Mouse (Mus musculus) myocyte (in vitro differentiated cells): ENCODE measurements around the gene Clcn6. TPM values are rescaled to one million over a fixed set of nuclear protein-coding genes. Genes with fewer than 3 reads are reported as not detected.
"Not testable (repeated sequence)": the region's sequence is repeated elsewhere in the genome, so short reads cannot be mapped to it uniquely, and the experiment has no call there.

ENCODE experiments used
- H3K27me3 ChIP-seq: one replicate; pipeline ENCODE4 v1.6.1; 2011; ENCODE audit not compliant: control insufficient read depth, insufficient read depth, insufficient read length
- H3K36me3 ChIP-seq: one replicate; pipeline ENCODE4 v1.6.1; 2011; ENCODE audit not compliant: control insufficient read depth, insufficient read depth
- H3K4me2 ChIP-seq: one replicate; pipeline ENCODE4 v1.6.1; 2011; ENCODE audit warnings: low read depth, control low read depth
- H3K4me3 ChIP-seq: one replicate; pipeline ENCODE4 v1.5.1; 2011; ENCODE audit warnings: mild to moderate bottlenecking, control low read depth, moderate library complexity
- H3K79me2 ChIP-seq: one replicate; pipeline ENCODE4 v1.6.1; 2011; ENCODE audit not compliant: control insufficient read depth, insufficient read depth
- H3ac ChIP-seq: one replicate; pipeline ENCODE4 v1.6.1; 2011; ENCODE audit not compliant: control insufficient read depth, insufficient read length
- CEBPB ChIP-seq: IDR thresholded peaks from 2 replicates; pipeline ENCODE4 v1.6.1; 2011; ENCODE audit warnings: mild to moderate bottlenecking, moderate library complexity; ENCODE audit not compliant: poor library complexity, insufficient read depth, severe bottlenecking
- E2F4 ChIP-seq: IDR thresholded peaks from one replicate; pipeline ENCODE4 v1.6.1; 2011; ENCODE audit warnings: mild to moderate bottlenecking, control low read depth, moderate library complexity; ENCODE audit not compliant: insufficient read depth
- MAX ChIP-seq: IDR thresholded peaks from one replicate; pipeline ENCODE4 v1.6.1; 2011; ENCODE audit warnings: low read depth, mild to moderate bottlenecking, control low read depth
- MYOD1 ChIP-seq, 3 experiments: IDR thresholded peaks; one replicate each; pipeline ENCODE4 v1.6.1; 2011; ENCODE audit warnings: control low read depth in 2 of 3, low read depth in 2 of 3, mild to moderate bottlenecking in 2 of 3, moderate library complexity in 1 of 3; ENCODE audit not compliant: insufficient read length in 2 of 3, control insufficient read depth in 1 of 3
- MYOG ChIP-seq, 3 experiments: IDR thresholded peaks; one replicate each; pipeline ENCODE4 v1.6.1; 2011; ENCODE audit warnings: control low read depth in 2 of 3, low read depth in 2 of 3, mild to moderate bottlenecking in 2 of 3; ENCODE audit not compliant: insufficient read length in 2 of 3, control insufficient read depth in 1 of 3, insufficient read depth in 1 of 3
- POLR2A ChIP-seq: IDR thresholded peaks from one replicate; pipeline ENCODE4 v1.6.1; 2011; ENCODE audit warnings: low read depth, mild to moderate bottlenecking, control low read depth, moderate library complexity; ENCODE audit not compliant: insufficient read length
- POLR2AphosphoS2 ChIP-seq: IDR thresholded peaks from one replicate; pipeline ENCODE4 v1.6.1; 2011; ENCODE audit warnings: low read depth, control low read depth; ENCODE audit not compliant: insufficient read length
- REST ChIP-seq: IDR thresholded peaks from one replicate; pipeline ENCODE4 v1.6.1; 2011; ENCODE audit warnings: mild to moderate bottlenecking, control low read depth, moderate library complexity; ENCODE audit not compliant: insufficient read depth, insufficient read length
- SRF ChIP-seq: IDR thresholded peaks from one replicate; pipeline ENCODE4 v1.6.1; 2011; ENCODE audit warnings: low read depth; ENCODE audit not compliant: control insufficient read depth, insufficient read length
- TCF12 ChIP-seq: IDR thresholded peaks from one replicate; pipeline ENCODE4 v1.6.1; 2011; ENCODE audit warnings: mild to moderate bottlenecking, control low read depth; ENCODE audit not compliant: poor library complexity, insufficient read depth, severe bottlenecking
- TCF3 ChIP-seq: IDR thresholded peaks from one replicate; pipeline ENCODE4 v1.6.1; 2011; ENCODE audit warnings: low read depth, control low read depth; ENCODE audit not compliant: insufficient read length
- USF1 ChIP-seq: IDR thresholded peaks from one replicate; pipeline ENCODE4 v1.6.1; 2011; ENCODE audit warnings: low read depth, mild to moderate bottlenecking, control low read depth, moderate library complexity
- polyA plus RNA-seq: library from polyadenylated mRNA; unstranded; fragments of >200 nt; fragmentation: generic; extraction: Trizol; gene quantifications from one replicate; pipeline ENCODE4 v1.2.1, GENCODE M21; 2012; ENCODE audit warnings: missing spikeins

Gene Clcn6
- polyA plus RNA-seq, 1 experiment, result 19.6 TPM

- H3K4me3 ChIP-seq, result no peak overlapping the region
- no peaks in the 10 kb centered on the region for H3K79me2 ChIP-seq
- no peak for TF ChIP-seq TCF12
- no peak for TF ChIP-seq USF1
- TF ChIP-seq E2F4, result no peak
- no peak for TF ChIP-seq MAX
- TF ChIP-seq CEBPB, result no peak
- no peak for TF ChIP-seq MYOD1 (IDR thresholded peaks at IDR 0.05; ENCODE audit: control insufficient read depth in 1 of 3, insufficient read length in 2 of 3, low read depth in 2 of 3)
- TF ChIP-seq SRF, result no peak
- TF ChIP-seq REST, result no peak
- no peak for TF ChIP-seq POLR2AphosphoS2
- no peak for TF ChIP-seq TCF3
- H3K27me3 ChIP-seq, result no peaks in the 10 kb centered on the region
- no peak overlapping the region for H3ac ChIP-seq
- peaks cover 45% of the 10 kb centered on the region for H3K36me3 ChIP-seq
- no peak overlapping the region for H3K4me2 ChIP-seq
Observed at GRCm38 (mm10) chr4:148051886-148052285, 13.3 kb upstream of the Clcn6 start.

- Histone ChIP-seq H3K36me3 (peaks cover 45% of the 10 kb centered on the region), H3K27me3 (no peaks in the 10 kb centered on the region), H3K4me3 (no peak overlapping the region), H3K79me2 (no peaks in the 10 kb centered on the region), H3K4me2 (no peak overlapping the region), H3ac (no peak overlapping the region)
- no peak for TF ChIP-seq POLR2A
- no peak for TF ChIP-seq USF1
- TF ChIP-seq MYOG (IDR thresholded peaks at IDR 0.05; ENCODE audit: control insufficient read depth in 1 of 3, insufficient read depth in 1 of 3, insufficient read length in 2 of 3, low read depth in 2 of 3), result no peak
- no peak for TF ChIP-seq SRF
Observed at GRCm38 (mm10) chr4:148051046-148051776, 12.6 kb upstream of the Clcn6 start.

- peaks cover 46% of the 10 kb centered on the region for H3K36me3 ChIP-seq
- not testable (repeated sequence) for H3ac ChIP-seq, H3K79me2 ChIP-seq, H3K27me3 ChIP-seq, H3K4me3 ChIP-seq, H3K4me2 ChIP-seq
Observed at GRCm38 (mm10) chr4:148050396-148050914, 11.8 kb upstream of the Clcn6 start.

GRCm38 (mm10) chr4:148046450-148047031 lies 7.9 kb upstream of the Clcn6 start:
- H3ac ChIP-seq, result no peak overlapping the region
- peaks cover 12% of the 10 kb centered on the region for H3K79me2 ChIP-seq
- no peak for TF ChIP-seq CEBPB
- TF ChIP-seq E2F4, result no peak
- no peak for TF ChIP-seq MYOG (IDR thresholded peaks at IDR 0.05; ENCODE audit: control insufficient read depth in 1 of 3, insufficient read depth in 1 of 3, insufficient read length in 2 of 3, low read depth in 2 of 3)
- no peak for TF ChIP-seq POLR2AphosphoS2
- TF ChIP-seq SRF, result no peak
- TF ChIP-seq TCF12, result no peak
- no peak for TF ChIP-seq MYOD1 (IDR thresholded peaks at IDR 0.05; ENCODE audit: control insufficient read depth in 1 of 3, insufficient read length in 2 of 3, low read depth in 2 of 3)
- no peak for TF ChIP-seq USF1
- no peak for TF ChIP-seq TCF3
- no peak for TF ChIP-seq REST
- no peak overlapping the region for H3K4me2 ChIP-seq
- H3K4me3 ChIP-seq, result no peak overlapping the region
- no peaks in the 10 kb centered on the region for H3K27me3 ChIP-seq
- H3K36me3 ChIP-seq, result peaks cover 55% of the 10 kb centered on the region

- TF ChIP-seq REST, result no peak
- TF ChIP-seq MYOG (IDR thresholded peaks at IDR 0.05; ENCODE audit: control insufficient read depth in 1 of 3, insufficient read depth in 1 of 3, insufficient read length in 2 of 3, low read depth in 2 of 3), result no peak
- TF ChIP-seq TCF3, result no peak
- no peak for TF ChIP-seq E2F4
- no peak for TF ChIP-seq SRF
- no peak for TF ChIP-seq POLR2AphosphoS2
- TF ChIP-seq TCF12, result no peak
- no peak for TF ChIP-seq MAX
- TF ChIP-seq CEBPB, result no peak
- no peak for TF ChIP-seq POLR2A
- no peak for TF ChIP-seq USF1
- peaks cover 31% of the 10 kb centered on the region for H3K79me2 ChIP-seq
- H3ac ChIP-seq, result no peak overlapping the region
- no peak overlapping the region for H3K4me2 ChIP-seq
- no peak overlapping the region for H3K4me3 ChIP-seq
- peaks cover 37% of the 10 kb centered on the region for H3K36me3 ChIP-seq
- no peaks in the 10 kb centered on the region for H3K27me3 ChIP-seq
Observed at GRCm38 (mm10) chr4:148044113-148044512, 5.5 kb upstream of the Clcn6 start.

GRCm38 (mm10) chr4:148043327-148043726 lies 4.7 kb upstream of the Clcn6 start:
- not testable (repeated sequence) for H3K4me3 ChIP-seq, H3ac ChIP-seq, H3K27me3 ChIP-seq, H3K4me2 ChIP-seq
- peaks cover 32% of the 10 kb centered on the region for H3K79me2 ChIP-seq
- H3K36me3 ChIP-seq, result peaks cover 34% of the 10 kb centered on the region
